In genomic region chr11:45851516-45852123, GRCm38 (mm10) we compare ENCODE assay signal across 8 mouse cellular contexts. TPM values are rescaled to one million over a fixed set of nuclear protein-coding genes. Genes with fewer than 3 reads are reported as not detected.
A peak's percentile ranks its signal among the peaks of the same experiment; 100 is the strongest.
DNase-seq lines count a peak whose midpoint lies in the region; ATAC-seq lines count a peak whose summit lies in the region.

Gene Clint1 (plus strand): TSS chr11:45852051.

- no peaks in the 10 kb centered on the region for H3K27me3 ChIP-seq in hindbrain, embryonic 12.5 days

- H3K9ac ChIP-seq in hindbrain, embryonic 12.5 days: peak within 1 kb of the TSS; percentile 98

- H3K36me3 ChIP-seq in hindbrain, embryonic 12.5 days: 0 out of 2 replicates have a peak, but pooled peaks cover 3% of the 10 kb centered on the region

- H3K4me3 ChIP-seq in hindbrain, embryonic 12.5 days: peak within 1 kb of the TSS; percentile 99

- peak; percentile 86 for DNase-seq in MN1 (ENCODE audit: low spot score)
- peak; percentile 75 for DNase-seq in cerebellum, adult 9-10 months
- DNase-seq in frontal cortex, postnatal 10 days (ENCODE audit: low spot score in 2 of 2): peak; percentile 64 to 86
- peak; percentile 72 to 81 for DNase-seq in layer of hippocampus, postnatal 14 days (ENCODE audit: low spot score in 2 of 2)
- DNase-seq in lung, postnatal 14 days: peak; percentile 82
- DNase-seq in retina, adult 2 months (ENCODE audit: low read depth, low spot score): peak; percentile 51
- DNase-seq in thymus, postnatal 36 days: peak; percentile 86 to 90

- under 1% methylated on average over 55 of the region's 57 CpGs for WGBS in hindbrain, embryonic 12.5 days

- peak within 1 kb of the TSS; percentile 81 for H3K4me2 ChIP-seq in hindbrain, embryonic 12.5 days (replicated peaks)

- H3K4me1 ChIP-seq in hindbrain, embryonic 12.5 days: peaks cover 30% of the 10 kb centered on the region

- H3K9me3 ChIP-seq in hindbrain, embryonic 12.5 days (replicated peaks): no peaks in the 10 kb centered on the region

- H3K27ac ChIP-seq in hindbrain, embryonic 12.5 days: peak within 1 kb of the TSS; percentile 84

- peak; percentile 97 for ATAC-seq in hindbrain, embryonic 12.5 days (ENCODE audit: low FRiP score)

RNA-seq across cellular contexts. Expression of gene Clint1, which starts in this region (rescaled TPM):
- 82.3 and 92.2 TPM in 2 replicates for polyA plus RNA-seq in hindbrain, embryonic 12.5 days (2016; fragmentation: Nextera tagmentation; extraction: Ambion mirVana)
- 10 to 100 TPM; 51.1 to 53.1 TPM for total RNA-seq in layer of hippocampus, postnatal 14 days (2021)

Comparison
In these comparisons a context has a peak if more than half of its experiments do, and no peak if none do; other contexts are left out.
1. Peak in every context shown above with its lines: DNase-seq, ATAC-seq, H3K4me3 ChIP-seq and H3K27ac ChIP-seq.